ENCODE assay signal across 17 mouse cellular contexts in genomic region chr17:83102675-83103412, GRCm38 (mm10).
A peak's percentile ranks its signal among the peaks of the same experiment; 100 is the strongest.
DNase-seq lines count a peak whose midpoint lies in the region; ATAC-seq and TF ChIP-seq lines count a peak whose summit lies in the region.
"Had no signal": no experiment of that assay in that cellular context is flagged by ENCODE, and none has a peak within 500 bp of the region (broad histone marks: within the 10 kb centered on the region; RNA-seq: fewer than 3 reads in every experiment).

No protein-coding gene starts in this region.

- H3K36me3 ChIP-seq in heart, embryonic 15.5 days: no peaks in the 10 kb centered on the region
- H3K36me3 ChIP-seq in limb, embryonic 14.5 days (ENCODE audit: control insufficient read depth, insufficient read depth, low read length): no peaks in the 10 kb centered on the region
- no peaks in the 10 kb centered on the region for H3K36me3 ChIP-seq in limb, embryonic 10.5 days
- H3K36me3 ChIP-seq: embryonic facial prominence, embryonic 13.5 days; midbrain, embryonic 10.5 days had no signal

- no peak overlapping the region for H3K4me2 ChIP-seq in heart, embryonic 15.5 days
- H3K4me2 ChIP-seq in limb, embryonic 14.5 days (replicated peaks; ENCODE audit: low read depth, low read length, severe bottlenecking): no peak overlapping the region
- H3K4me2 ChIP-seq: embryonic facial prominence, embryonic 13.5 days; hindbrain, embryonic 14.5 days had no signal

- WGBS in heart, embryonic 15.5 days: 47% methylated on average over 6 of the region's 6 CpGs
- 46% methylated on average over 6 of the region's 6 CpGs for WGBS in limb, embryonic 14.5 days
- WGBS in limb, embryonic 10.5 days: 59% methylated on average over 6 of the region's 6 CpGs

- no peak overlapping the region for H3K9ac ChIP-seq in heart, embryonic 15.5 days
- no peak overlapping the region for H3K9ac ChIP-seq in limb, embryonic 14.5 days (ENCODE audit: low read depth, low read length, severe bottlenecking)
- H3K9ac ChIP-seq: embryonic facial prominence, embryonic 13.5 days; hindbrain, embryonic 14.5 days; liver, postnatal 0 days had no signal

- no peak for ATAC-seq in heart, embryonic 15.5 days (replicated peaks; ENCODE audit: insufficient number of reproducible peaks, insufficient read depth, low FRiP score, low read depth)
- no peak for ATAC-seq in limb, embryonic 14.5 days (ENCODE audit: low FRiP score, low read depth)
- ATAC-seq: forebrain, embryonic 16.5 days; liver, postnatal 0 days had no signal

- no peak overlapping the region for H3K4me3 ChIP-seq in heart, embryonic 15.5 days
- no peak overlapping the region for H3K4me3 ChIP-seq in limb, embryonic 14.5 days (replicated peaks; ENCODE audit: low read length)
- H3K4me3 ChIP-seq in limb, embryonic 10.5 days: no peak overlapping the region
- H3K4me3 ChIP-seq: embryonic facial prominence, embryonic 13.5 days; midbrain, embryonic 10.5 days had no signal

- DNase-seq in heart, adult 18-20 months: no peak
- peak; percentile 41 for DNase-seq in limb, embryonic 14.5 days (ENCODE audit: low spot score)
- DNase-seq in limb, embryonic 10.5 days (ENCODE audit: low spot score): no peak
- DNase-seq in adipocyte (ENCODE audit: low spot score): peak; percentile 42
- peak; percentile 59 for DNase-seq in kidney, postnatal 14 days
- no peak for DNase-seq in ovary, postnatal 14 days (ENCODE audit: low spot score)
- DNase-seq: adrenal gland, postnatal 10 days; cerebellum, adult 9-11 months; liver, postnatal 0 days; lung, postnatal 4 days; right cerebral cortex, postnatal 25 days; thymus, postnatal 36 days had no signal

- no peak for TF ChIP-seq POLR2A in limb, embryonic 14.5 days (IDR thresholded peaks at IDR 0.05; ENCODE audit: borderline replicate concordance, extremely low read depth, insufficient read depth, insufficient read length)

- H3K9me3 ChIP-seq in heart, embryonic 15.5 days (replicated peaks): no peaks in the 10 kb centered on the region
- no peaks in the 10 kb centered on the region; the same call in 1 of the 2 replicates for H3K9me3 ChIP-seq in limb, embryonic 14.5 days (ENCODE audit: control insufficient read depth, low read length)
- H3K9me3 ChIP-seq in limb, embryonic 10.5 days (replicated peaks): no peaks in the 10 kb centered on the region
- H3K9me3 ChIP-seq: embryonic facial prominence, embryonic 13.5 days; midbrain, embryonic 10.5 days had no signal

- H3K27me3 ChIP-seq in heart, embryonic 15.5 days: no peaks in the 10 kb centered on the region
- peaks cover 8% of the 10 kb centered on the region; the same call in 1 of the 2 replicates for H3K27me3 ChIP-seq in limb, embryonic 14.5 days (ENCODE audit: control insufficient read depth, insufficient read depth, low read length)
- H3K27me3 ChIP-seq in limb, embryonic 10.5 days (ENCODE audit: low read depth, poor library complexity, severe bottlenecking): peaks cover 81% of the 10 kb centered on the region

- H3K4me1 ChIP-seq in heart, embryonic 15.5 days (replicated peaks): peaks cover 7% of the 10 kb centered on the region
- peaks cover 28% of the 10 kb centered on the region for H3K4me1 ChIP-seq in limb, embryonic 14.5 days (ENCODE audit: control insufficient read depth, insufficient read depth, low read length)
- peaks cover 64% of the 10 kb centered on the region for H3K4me1 ChIP-seq in limb, embryonic 10.5 days

- peak overlapping the region; percentile 54; the same call in 1 of the 2 replicates for H3K27ac ChIP-seq in heart, embryonic 15.5 days
- no peak overlapping the region for H3K27ac ChIP-seq in limb, embryonic 14.5 days (replicated peaks; ENCODE audit: low read depth, low read length)
- H3K27ac ChIP-seq in limb, embryonic 10.5 days: no peak overlapping the region
- H3K27ac ChIP-seq: embryonic facial prominence, embryonic 13.5 days; hindbrain, embryonic 14.5 days; midbrain, embryonic 10.5 days had no signal

Comparison
In these comparisons a context has a peak if more than half of its experiments do, and no peak if none do; other contexts are left out.
1. DNase-seq: peak in limb, embryonic 14.5 days (single experiment), adipocyte (single experiment) and kidney, postnatal 14 days (single experiment); none in heart, adult 18-20 months (0 of 2), limb, embryonic 10.5 days (single experiment) and ovary, postnatal 14 days (single experiment).